Mouse (Mus musculus) limb, embryonic 14.5 days (tissue): ENCODE data around the gene Hras. TPM values are rescaled to one million over a fixed set of nuclear protein-coding genes. Genes with fewer than 3 reads are reported as not detected.

ENCODE experiments used
- ATAC-seq: fragments of 200-750 bp; cut with Nextera tagmentation; 2 replicates; pipeline ENCODE4 v1.8.0; 2017; ENCODE audit warnings: low read depth, moderate number of reproducible peaks, moderate TSS enrichment; ENCODE audit not compliant: low FRiP score
- DNase-seq: peaks from one replicate; pipeline ENCODE4 v3.0.0-alpha.2; 2015; ENCODE audit warnings: low spot score
- H3K27ac ChIP-seq: fragments of 300-500 bp; sonication (generic); replicated peaks from 2 replicates; pipeline ENCODE4 v1.5.1; 2014; ENCODE audit warnings: low read depth, mild to moderate bottlenecking, low read length, moderate library complexity, mixed read lengths
- H3K27me3 ChIP-seq: fragments of 300-500 bp; sonication (generic); 2 replicates; pipeline ENCODE4 v1.6.1; 2014; ENCODE audit warnings: low read length, mixed read lengths; ENCODE audit not compliant: control insufficient read depth, insufficient read depth
- H3K36me3 ChIP-seq: fragments of 300-500 bp; sonication (generic); 2 replicates; pipeline ENCODE4 v1.6.1; 2014; ENCODE audit warnings: mild to moderate bottlenecking, low read length, moderate library complexity, mixed read lengths; ENCODE audit not compliant: control insufficient read depth, insufficient read depth
- H3K4me1 ChIP-seq: fragments of 300-500 bp; sonication (generic); 2 replicates; pipeline ENCODE4 v1.6.1; 2014; ENCODE audit warnings: antibody characterized with exemption, low read length, mixed read lengths; ENCODE audit not compliant: control insufficient read depth, insufficient read depth
- H3K4me2 ChIP-seq: fragments of 300-500 bp; sonication (generic); replicated peaks from 2 replicates; pipeline ENCODE4 v1.6.1; 2014; ENCODE audit warnings: low read depth, mild to moderate bottlenecking, low read length, moderate library complexity; ENCODE audit not compliant: severe bottlenecking
- H3K4me3 ChIP-seq: fragments of 300-500 bp; sonication (generic); replicated peaks from 2 replicates; pipeline ENCODE4 v1.5.1; 2014; ENCODE audit warnings: low read length
- H3K9ac ChIP-seq: fragments of 300-500 bp; sonication (generic); 2 replicates; pipeline ENCODE4 v1.6.1; 2014; ENCODE audit warnings: mild to moderate bottlenecking, low read depth, low read length, moderate library complexity; ENCODE audit not compliant: severe bottlenecking
- H3K9me3 ChIP-seq: fragments of 300-500 bp; sonication (generic); 2 replicates; pipeline ENCODE4 v1.6.1; 2016; ENCODE audit warnings: low read length; ENCODE audit not compliant: control insufficient read depth
- POLR2A ChIP-seq: fragments of 200-500 bp; IDR thresholded peaks from 2 replicates; pipeline ENCODE4 v1.8.0; 2012; ENCODE audit warnings: inconsistent platforms, mild to moderate bottlenecking, moderate library complexity, borderline replicate concordance; ENCODE audit not compliant: insufficient read depth, insufficient read length; ENCODE audit errors: extremely low read depth
- WGBS: fragments of 180-500 bp; shearing (Covaris S2); extraction: QIAGEN DNeasy Blood & Tissue Kit; methylation state at CpG from one replicate; pipeline ENCODE4 v1.1.7; 2014; 5-methylcytosine and 5-hydroxymethylcytosine counted together
- polyA plus RNA-seq, 2 experiments: library from polyadenylated mRNA; depleted of rRNA in 1 of 2; stranded (reverse) in 1 of 2; unstranded in 1 of 2; fragments of >200 nt; fragmentation: Nextera tagmentation in 1 of 2; extraction: Ambion mirVana in 1 of 2; gene quantifications; 2 replicates each; pipeline versions ENCODE4 v1.2.1 to v1.2.3; 2012 to 2014

The Hras gene
- polyA plus RNA-seq, 2 experiments: 112 to 143 TPM

GRCm38 (mm10) chr7:141206182-141206937 lies 12.6 kb upstream of the Hras start:
- no peaks in the 10 kb centered on the region for H3K36me3 ChIP-seq
- no peak for TF ChIP-seq POLR2A
- 90% methylated on average over 18 of the region's 18 CpGs for WGBS
- no peaks in the 10 kb centered on the region for H3K9me3 ChIP-seq
- ATAC-seq: no peak
- H3K9ac ChIP-seq: no peak overlapping the region
- H3K27me3 ChIP-seq: no peaks in the 10 kb centered on the region
- H3K27ac ChIP-seq: no peak overlapping the region
- no peak for DNase-seq
- H3K4me3 ChIP-seq: no peak overlapping the region
- no peaks in the 10 kb centered on the region for H3K4me1 ChIP-seq
- H3K4me2 ChIP-seq: no peak overlapping the region

- TF ChIP-seq POLR2A: no peak
- 89% methylated on average over 5 of the region's 5 CpGs for WGBS
- Histone ChIP-seq H3K27me3 (no peaks in the 10 kb centered on the region), H3K4me1 (no peaks in the 10 kb centered on the region), H3K9ac (no peak overlapping the region), H3K9me3 (no peaks in the 10 kb centered on the region), H3K4me2 (no peak overlapping the region), H3K27ac (no peak overlapping the region), H3K36me3 (no peaks in the 10 kb centered on the region), H3K4me3 (no peak overlapping the region)
- ATAC-seq (no peak), DNase-seq (no peak)
These were observed 11.7 kb upstream of the Hras start for GRCm38 (mm10) chr7:141205504-141205903.

GRCm38 (mm10) chr7:141204546-141204945 lies 10.7 kb upstream of the Hras start:
- no peaks in the 10 kb centered on the region for H3K9me3 ChIP-seq
- no peak overlapping the region for H3K4me3 ChIP-seq
- ATAC-seq: no peak
- no peak overlapping the region for H3K27ac ChIP-seq
- H3K36me3 ChIP-seq: no peaks in the 10 kb centered on the region
- no peak for TF ChIP-seq POLR2A
- no peak overlapping the region for H3K9ac ChIP-seq
- H3K4me1 ChIP-seq: no peaks in the 10 kb centered on the region
- H3K27me3 ChIP-seq: no peaks in the 10 kb centered on the region
- DNase-seq: no peak
- WGBS: 67% methylated on average over 3 of the region's 3 CpGs
- H3K4me2 ChIP-seq: no peak overlapping the region

GRCm38 (mm10) chr7:141198121-141198520 lies 4.3 kb upstream of the Hras start:
- Histone ChIP-seq H3K4me3 (no peak overlapping the region), H3K9ac (no peak overlapping the region), H3K4me1 (peaks cover 5% of the 10 kb centered on the region), H3K9me3 (no peaks in the 10 kb centered on the region), H3K27me3 (no peaks in the 10 kb centered on the region), H3K4me2 (no peak overlapping the region), H3K27ac (no peak overlapping the region), H3K36me3 (0 out of 2 replicates have a peak, but pooled peaks cover 5% of the 10 kb centered on the region)
- TF ChIP-seq POLR2A: no peak
- no peak for DNase-seq
- 99% methylated on average over 4 of the region's 4 CpGs for WGBS
- no peak for ATAC-seq

GRCm38 (mm10) chr7:141196619-141197282 lies 2.9 kb upstream of the Hras start:
- 91% methylated on average over 8 of the region's 8 CpGs for WGBS
- H3K4me3 ChIP-seq: no peak overlapping the region
- no peak for DNase-seq
- no peak for ATAC-seq
- H3K9me3 ChIP-seq: no peaks in the 10 kb centered on the region
- H3K27me3 ChIP-seq: no peaks in the 10 kb centered on the region
- no peak for TF ChIP-seq POLR2A
- H3K36me3 ChIP-seq: peaks cover 11% of the 10 kb centered on the region
- no peak overlapping the region for H3K27ac ChIP-seq
- no peak overlapping the region for H3K9ac ChIP-seq
- H3K4me1 ChIP-seq: peaks cover 13% of the 10 kb centered on the region
- no peak overlapping the region for H3K4me2 ChIP-seq
